Mouse (Mus musculus): ENCODE data around the gene Cmas. TPM values are rescaled to one million over a fixed set of nuclear protein-coding genes. Genes with fewer than 3 reads are reported as not detected.

Gene Cmas
- polyA plus RNA-seq (2015; fragmentation: Nextera tagmentation; extraction: Ambion mirVana) = 213 and 222 TPM in 2 replicates

DNA sequence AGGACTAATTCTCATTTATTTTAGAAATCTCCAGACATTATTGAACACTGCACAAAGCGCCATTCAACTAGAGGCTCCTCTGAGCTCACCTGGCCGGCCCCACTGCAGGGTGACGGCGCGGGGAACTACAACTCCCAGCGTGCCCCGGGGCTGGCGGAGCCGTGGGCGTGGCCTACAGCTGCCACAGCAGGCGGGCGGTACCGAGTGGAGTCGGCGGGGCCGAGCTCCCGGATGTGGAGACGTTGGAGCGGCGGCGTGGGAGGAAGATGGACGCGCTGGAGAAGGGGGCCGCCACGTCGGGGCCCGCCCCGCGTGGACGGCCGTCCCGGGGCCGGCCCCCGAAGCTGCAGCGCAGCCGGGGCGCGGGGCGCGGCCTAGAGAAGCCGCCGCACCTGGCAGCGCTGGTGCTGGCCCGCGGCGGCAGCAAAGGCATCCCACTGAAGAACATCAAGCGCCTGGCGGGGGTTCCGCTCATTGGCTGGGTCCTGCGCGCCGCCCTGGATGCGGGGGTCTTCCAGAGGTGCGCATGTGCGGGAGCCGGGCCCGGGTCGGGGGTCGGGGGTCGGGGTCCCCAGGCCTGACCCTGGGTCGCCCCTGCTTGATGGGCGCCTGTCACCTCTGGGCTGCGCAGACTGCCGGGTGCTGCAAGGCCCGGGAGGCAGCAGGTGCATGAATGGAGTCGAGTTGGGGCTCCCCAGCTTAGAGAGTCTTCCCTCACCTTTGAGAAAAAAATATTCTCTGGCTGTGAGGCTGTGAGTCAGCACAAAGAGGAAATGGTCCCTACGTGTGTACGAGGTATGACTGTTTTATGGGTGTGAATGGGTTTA is at the start of gene Cmas:
Gene Cmas (plus strand): TSS at position 180 of the 827 bp plus-strand sequence.
- Histone ChIP-seq H3K9ac (peak within 1 kb of the TSS; percentile 62), H3K4me2 (peak within 1 kb of the TSS; percentile 45), H3K27ac (peak within 1 kb of the TSS; percentile 88), H3K36me3 (replicated peaks) (no peaks in the 10 kb centered on the region), H3K4me1 (peaks cover 25% of the 10 kb centered on the region), H3K4me3 (peak within 1 kb of the TSS; percentile 60), H3K27me3 (replicated peaks) (no peaks in the 10 kb centered on the region; the same call in 1 of the 2 replicates), H3K9me3 (no peaks in the 10 kb centered on the region)
- WGBS = under 1% methylated on average over 68 of the region's 68 CpGs
- ATAC-seq (replicated peaks) = peak; percentile 97

DNA sequence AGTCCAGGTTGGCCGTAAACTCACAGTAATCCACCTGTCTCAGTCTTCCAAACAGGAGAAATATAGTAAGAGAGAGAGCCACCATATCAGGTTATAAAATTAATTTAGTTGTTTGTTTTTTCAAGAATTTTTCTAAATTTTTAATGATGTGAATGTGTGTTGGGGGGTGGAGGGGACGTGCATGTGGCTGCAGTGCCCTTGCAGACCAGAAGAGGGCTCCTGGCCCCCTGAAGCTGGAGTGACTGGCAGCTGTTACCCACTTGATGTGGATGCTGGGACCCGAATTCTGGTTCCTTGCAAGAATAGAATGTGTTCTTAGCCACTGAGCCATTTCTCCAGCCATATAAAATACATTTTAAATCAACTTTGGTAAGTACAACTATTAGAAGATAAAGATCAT is 49.8 kb upstream of the Cmas start:
- H3K27ac ChIP-seq = no peak overlapping the region
- no peaks in the 10 kb centered on the region for H3K9me3 ChIP-seq
- H3K4me1 ChIP-seq = peaks cover 10% of the 10 kb centered on the region
- H3K4me2 ChIP-seq = no peak overlapping the region
- ATAC-seq (replicated peaks) = no peak
- 81% methylated on average over 3 of the region's 3 CpGs for WGBS
- H3K27me3 ChIP-seq (replicated peaks) = no peaks in the 10 kb centered on the region
- no peaks in the 10 kb centered on the region for H3K36me3 ChIP-seq (replicated peaks)
- H3K9ac ChIP-seq = no peak overlapping the region
- no peak overlapping the region for H3K4me3 ChIP-seq

DNA sequence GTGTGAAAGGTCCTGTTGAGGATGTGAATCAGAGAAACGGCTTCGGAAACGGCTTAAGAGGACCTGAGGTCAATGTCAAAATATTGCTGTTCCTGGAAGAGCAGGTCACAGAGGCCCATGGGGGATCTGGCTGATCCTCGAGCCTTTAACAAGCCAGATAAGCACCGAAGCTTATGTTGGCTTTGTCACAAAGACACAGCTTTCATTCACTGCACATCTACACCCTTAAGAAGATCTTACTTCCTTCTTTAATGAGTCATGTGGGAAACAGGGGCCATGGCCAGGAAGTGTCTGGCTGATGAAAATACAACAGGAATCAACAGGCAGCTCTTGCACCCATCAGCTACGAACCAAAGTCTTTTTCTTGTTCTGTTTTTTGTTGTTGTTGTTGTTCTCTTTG is 48.1 kb upstream of the Cmas start:
- H3K27ac ChIP-seq = no peak overlapping the region
- no peaks in the 10 kb centered on the region for H3K4me1 ChIP-seq
- H3K4me3 ChIP-seq = no peak overlapping the region
- no peaks in the 10 kb centered on the region for H3K36me3 ChIP-seq (replicated peaks)
- no peak overlapping the region for H3K4me2 ChIP-seq
- no peaks in the 10 kb centered on the region for H3K27me3 ChIP-seq (replicated peaks)
- ATAC-seq (replicated peaks) = no peak
- 87% methylated on average over 6 of the region's 6 CpGs for WGBS
- no peaks in the 10 kb centered on the region for H3K9me3 ChIP-seq
- no peak overlapping the region for H3K9ac ChIP-seq

DNA sequence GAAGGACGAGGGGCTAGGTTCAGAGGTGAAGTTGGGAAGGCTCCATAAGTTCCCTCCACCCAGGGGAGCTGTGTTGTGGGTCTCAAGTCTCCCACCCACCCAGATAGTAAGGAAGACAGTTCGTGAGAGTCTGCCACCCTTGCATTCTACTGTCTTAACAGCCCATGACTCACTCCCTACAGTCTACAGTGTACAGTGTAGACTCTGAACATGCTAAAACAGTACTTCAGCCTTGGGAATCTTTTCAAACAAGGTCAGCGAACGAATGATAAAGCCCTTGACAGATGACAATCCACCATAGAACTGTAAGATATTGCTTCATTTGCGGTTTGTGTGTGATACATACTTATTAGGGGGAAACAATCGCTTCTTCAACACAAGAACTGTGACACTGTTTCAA is 45.8 kb upstream of the Cmas start:
- Histone ChIP-seq H3K27me3 (replicated peaks) (no peaks in the 10 kb centered on the region), H3K4me1 (no peaks in the 10 kb centered on the region), H3K36me3 (replicated peaks) (no peaks in the 10 kb centered on the region), H3K27ac (no peak overlapping the region), H3K4me3 (no peak overlapping the region), H3K9me3 (no peaks in the 10 kb centered on the region), H3K9ac (no peak overlapping the region), H3K4me2 (no peak overlapping the region)
- 87% methylated on average over 6 of the region's 6 CpGs for WGBS
- ATAC-seq (replicated peaks) = no peak

DNA sequence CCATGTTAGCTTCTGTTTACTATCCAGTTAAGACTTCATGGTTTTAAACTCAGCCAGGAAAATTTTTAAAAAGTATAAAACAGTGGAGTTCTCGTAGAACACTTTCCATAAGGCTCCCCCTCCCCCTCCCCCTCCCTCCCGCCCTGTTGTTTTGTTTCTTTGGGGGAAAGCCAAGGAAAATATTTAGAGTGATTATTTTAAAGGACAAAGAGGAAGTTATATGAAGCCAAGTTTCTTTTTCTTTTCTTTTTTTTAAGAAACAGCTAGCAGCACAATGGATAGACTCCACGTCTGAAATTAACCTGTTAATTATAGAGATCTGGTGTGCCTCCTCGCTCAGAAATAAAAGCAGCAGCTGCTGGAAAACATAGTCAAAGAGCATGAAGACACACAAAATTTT is 45.4 kb upstream of the Cmas start:
- no peak overlapping the region for H3K4me2 ChIP-seq
- no peaks in the 10 kb centered on the region for H3K4me1 ChIP-seq

DNA sequence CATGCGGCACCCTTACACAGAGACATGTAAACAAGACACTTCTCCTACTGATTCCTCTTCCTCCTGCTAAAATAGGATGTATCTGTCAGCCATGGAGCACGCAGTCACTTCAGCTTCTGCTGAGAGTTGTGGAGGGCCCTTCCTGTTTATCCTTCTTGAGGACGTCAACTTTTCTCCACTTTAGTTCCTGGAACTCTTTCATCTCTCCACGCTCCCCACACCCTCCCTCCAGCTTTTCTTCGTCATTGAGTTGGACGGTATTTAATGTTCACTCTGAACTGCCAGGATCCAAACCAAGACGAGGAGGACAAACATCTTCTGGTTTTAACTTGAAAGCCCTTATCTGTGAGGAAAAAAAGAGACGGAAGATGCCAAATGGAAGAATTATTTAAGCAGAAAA is 41.5 kb upstream of the Cmas start:
- Histone ChIP-seq H3K27me3 (replicated peaks) (no peaks in the 10 kb centered on the region), H3K4me2 (no peak overlapping the region), H3K36me3 (replicated peaks) (no peaks in the 10 kb centered on the region), H3K4me1 (no peaks in the 10 kb centered on the region), H3K9me3 (no peaks in the 10 kb centered on the region), H3K4me3 (no peak overlapping the region), H3K9ac (no peak overlapping the region), H3K27ac (no peak overlapping the region)
- no peak for ATAC-seq (replicated peaks)
- 89% methylated on average over 8 of the region's 8 CpGs for WGBS

More for the DNA sequence above, 45.4 kb upstream of the Cmas start:
- Histone ChIP-seq H3K27ac (no peak overlapping the region), H3K9ac (no peak overlapping the region), H3K36me3 (replicated peaks) (no peaks in the 10 kb centered on the region), H3K4me3 (no peak overlapping the region), H3K27me3 (replicated peaks) (no peaks in the 10 kb centered on the region), H3K9me3 (no peaks in the 10 kb centered on the region)
- WGBS = 59% methylated on average over 4 of the region's 4 CpGs
- no peak for ATAC-seq (replicated peaks)

DNA sequence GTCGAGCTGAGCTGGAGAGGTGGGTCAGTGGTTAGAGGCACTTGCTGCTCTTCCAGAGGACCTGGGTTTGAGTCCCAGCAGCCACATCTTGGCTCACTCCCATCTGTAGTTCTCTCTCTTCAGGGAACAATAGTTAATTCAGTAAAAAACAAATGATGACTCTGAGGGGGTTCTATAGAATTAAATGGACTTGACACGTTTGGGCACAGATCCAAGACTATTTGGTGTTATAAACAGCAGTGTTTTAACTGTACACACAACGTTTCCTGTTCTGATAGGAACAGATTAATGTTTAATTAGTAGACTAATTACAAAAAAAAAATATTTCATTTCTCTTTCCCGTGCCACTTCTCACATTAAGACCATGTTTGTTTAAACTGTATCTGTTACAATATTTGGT is 39.3 kb upstream of the Cmas start:
- no peak overlapping the region for H3K9ac ChIP-seq
- H3K36me3 ChIP-seq (replicated peaks) = no peaks in the 10 kb centered on the region
- no peak overlapping the region for H3K4me3 ChIP-seq
- H3K4me2 ChIP-seq = no peak overlapping the region
- ATAC-seq (replicated peaks) = no peak
- 67% methylated on average over 4 of the region's 4 CpGs for WGBS
- no peak overlapping the region for H3K27ac ChIP-seq
- no peaks in the 10 kb centered on the region for H3K4me1 ChIP-seq
- no peaks in the 10 kb centered on the region for H3K27me3 ChIP-seq (replicated peaks)
- no peaks in the 10 kb centered on the region for H3K9me3 ChIP-seq

DNA sequence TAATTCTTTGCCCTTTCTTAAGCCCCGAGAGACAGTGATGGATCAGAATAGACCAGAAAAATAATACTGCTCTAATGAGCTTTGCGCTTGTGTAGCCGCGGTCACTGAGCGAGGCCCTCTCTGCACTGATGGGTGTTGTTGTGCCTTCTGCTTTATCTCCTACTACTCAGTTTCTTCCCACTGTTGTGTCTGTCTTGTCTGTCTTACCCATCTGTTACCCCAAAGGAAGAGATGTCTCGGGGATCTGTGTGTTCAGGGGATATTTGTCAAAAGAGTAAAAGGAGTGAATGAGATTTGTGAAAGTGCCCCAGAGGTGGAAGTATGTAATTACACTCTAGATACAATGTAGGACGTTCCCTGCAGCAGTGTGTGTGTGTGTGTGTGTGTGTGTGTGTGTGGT is 38.3 kb upstream of the Cmas start:
- no peaks in the 10 kb centered on the region for H3K36me3 ChIP-seq (replicated peaks)
- no peaks in the 10 kb centered on the region for H3K27me3 ChIP-seq (replicated peaks)
- no peak overlapping the region for H3K4me2 ChIP-seq
- H3K4me3 ChIP-seq = no peak overlapping the region
- no peak for ATAC-seq (replicated peaks)
- H3K9ac ChIP-seq = no peak overlapping the region
- 75% methylated on average over 7 of the region's 7 CpGs for WGBS
- H3K4me1 ChIP-seq = no peaks in the 10 kb centered on the region
- H3K9me3 ChIP-seq = no peaks in the 10 kb centered on the region
- H3K27ac ChIP-seq = no peak overlapping the region

DNA sequence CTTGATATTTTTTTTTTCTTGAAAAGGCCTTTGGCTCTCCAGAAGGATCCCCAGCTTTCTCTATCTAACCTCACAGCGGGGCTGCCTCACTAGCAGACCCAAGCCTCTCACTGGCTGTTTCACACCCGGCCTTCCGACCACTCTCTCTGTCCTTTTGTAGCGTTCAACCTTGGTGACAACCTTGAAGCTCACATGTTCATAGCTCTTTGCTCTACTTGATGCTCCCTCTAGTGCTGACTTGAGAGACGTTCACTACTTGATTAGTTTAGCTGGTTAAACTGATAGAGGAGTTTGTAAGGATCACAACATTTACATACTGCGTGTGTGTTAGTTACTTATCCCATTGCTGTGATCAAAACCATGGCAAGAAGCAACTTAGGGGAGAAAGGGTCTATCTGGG is 35.8 kb upstream of the Cmas start:
- no peak overlapping the region for H3K4me3 ChIP-seq
- no peaks in the 10 kb centered on the region for H3K36me3 ChIP-seq (replicated peaks)
- no peaks in the 10 kb centered on the region for H3K4me1 ChIP-seq
- ATAC-seq (replicated peaks) = no peak
- H3K27ac ChIP-seq = no peak overlapping the region
- 72% methylated on average over 6 of the region's 6 CpGs for WGBS
- no peak overlapping the region for H3K9ac ChIP-seq
- H3K4me2 ChIP-seq = no peak overlapping the region
- H3K27me3 ChIP-seq (replicated peaks) = no peaks in the 10 kb centered on the region
- H3K9me3 ChIP-seq = no peaks in the 10 kb centered on the region

DNA sequence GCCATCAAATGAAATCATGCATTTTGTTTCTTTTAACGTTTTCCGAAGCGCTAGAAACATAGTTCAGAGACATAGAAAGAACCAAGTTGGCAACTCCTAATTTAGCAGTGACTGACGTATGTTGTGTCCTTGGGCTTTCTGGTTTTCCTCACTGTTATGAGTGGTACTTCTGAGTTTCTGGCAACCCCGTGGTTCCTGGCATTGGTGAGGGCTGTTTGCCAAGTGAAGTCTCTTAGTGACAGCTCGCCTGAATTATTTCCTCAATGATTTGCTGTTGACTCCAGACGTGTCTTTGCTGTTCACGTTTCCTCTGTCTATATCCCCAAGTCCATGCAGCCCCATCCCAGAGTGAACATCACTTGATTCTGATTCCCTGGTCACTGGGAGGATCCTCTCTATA is 34.8 kb upstream of the Cmas start:
- 88% methylated on average over 8 of the region's 8 CpGs for WGBS

DNA sequence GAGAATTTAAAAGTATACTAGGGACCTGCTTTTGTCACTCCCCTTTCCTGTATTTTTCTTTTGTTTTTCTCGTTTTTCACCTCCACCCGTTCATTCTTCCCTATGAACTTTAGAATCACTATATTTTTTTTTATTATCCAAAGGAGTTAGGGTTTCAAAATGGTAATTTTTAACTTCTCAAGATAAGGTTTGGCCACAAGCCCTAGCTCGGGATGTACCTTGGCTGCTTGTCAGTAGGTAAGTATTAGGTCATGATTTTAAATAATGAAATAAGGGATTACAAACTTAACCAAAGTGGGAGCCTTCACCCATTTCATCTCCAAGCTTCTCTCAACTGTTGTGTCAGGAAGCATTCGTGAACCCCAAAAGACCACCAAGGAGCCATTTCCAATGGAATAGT is 30.5 kb upstream of the Cmas start:
- H3K36me3 ChIP-seq (replicated peaks) = no peaks in the 10 kb centered on the region
- no peak overlapping the region for H3K4me2 ChIP-seq
- H3K27me3 ChIP-seq (replicated peaks) = no peaks in the 10 kb centered on the region
- H3K4me1 ChIP-seq = no peaks in the 10 kb centered on the region
- no peak overlapping the region for H3K27ac ChIP-seq
- no peak for ATAC-seq (replicated peaks)
- WGBS = 90% methylated on average over 4 of the region's 4 CpGs
- H3K9me3 ChIP-seq = no peaks in the 10 kb centered on the region
- H3K9ac ChIP-seq = no peak overlapping the region
- H3K4me3 ChIP-seq = no peak overlapping the region

More for the DNA sequence above, 34.8 kb upstream of the Cmas start:
- no peaks in the 10 kb centered on the region for H3K4me1 ChIP-seq
- no peak overlapping the region for H3K9ac ChIP-seq
- no peaks in the 10 kb centered on the region for H3K27me3 ChIP-seq (replicated peaks)
- no peak overlapping the region for H3K27ac ChIP-seq
- H3K4me3 ChIP-seq = no peak overlapping the region
- no peaks in the 10 kb centered on the region for H3K36me3 ChIP-seq (replicated peaks)
- no peak overlapping the region for H3K4me2 ChIP-seq
- no peak for ATAC-seq (replicated peaks)
- no peaks in the 10 kb centered on the region for H3K9me3 ChIP-seq

DNA sequence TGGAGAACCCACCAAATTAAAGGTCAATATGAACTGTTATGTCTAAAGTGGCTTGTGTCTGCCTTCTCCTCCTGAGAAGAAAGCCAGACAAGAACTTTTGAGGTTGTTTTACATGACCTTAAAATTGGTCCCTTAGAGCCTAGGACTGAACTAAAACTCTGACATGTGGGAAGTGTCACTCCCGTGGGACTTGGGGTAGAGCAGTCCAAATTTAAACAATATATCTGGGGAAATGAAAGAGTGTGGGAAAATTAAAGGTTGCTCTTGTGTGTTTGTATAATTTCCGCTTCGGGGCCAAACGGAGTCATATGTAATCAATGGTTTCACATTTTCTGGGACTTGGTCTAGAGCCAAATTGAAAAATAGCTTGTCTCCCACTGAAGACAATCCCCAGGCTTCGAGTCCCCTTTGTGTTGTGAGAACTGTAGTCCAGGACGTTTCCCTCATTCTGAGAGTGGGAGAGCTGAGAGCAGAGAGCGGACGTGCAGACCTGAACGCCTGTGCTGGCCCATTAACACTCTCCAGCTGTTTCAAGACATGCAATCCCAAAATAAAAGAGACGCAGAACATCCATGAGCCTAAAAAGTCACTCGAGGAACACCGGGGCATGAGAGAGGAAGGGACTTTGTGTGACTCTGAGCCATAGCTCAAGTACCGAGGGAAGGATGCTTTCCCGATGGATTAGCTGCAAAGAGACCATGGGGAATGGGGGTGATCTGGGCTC is 23.8 kb upstream of the Cmas start:
- Histone ChIP-seq H3K4me3 (no peak overlapping the region), H3K27me3 (replicated peaks) (no peaks in the 10 kb centered on the region), H3K27ac (no peak overlapping the region), H3K9ac (no peak overlapping the region), H3K9me3 (no peaks in the 10 kb centered on the region), H3K4me2 (no peak overlapping the region), H3K4me1 (no peaks in the 10 kb centered on the region), H3K36me3 (replicated peaks) (no peaks in the 10 kb centered on the region)
- WGBS = 71% methylated on average over 14 of the region's 14 CpGs
- ATAC-seq (replicated peaks) = no peak
